ENCODE assay signal across 13 mouse cellular contexts in genomic region chr14:79262677-79263076, GRCm38 (mm10). TPM values are rescaled to one million over a fixed set of nuclear protein-coding genes. Genes with fewer than 3 reads are reported as not detected.
DNase-seq lines count a peak whose midpoint lies in the region.
"Had no signal": no experiment of that assay in that cellular context is flagged by ENCODE, and none has a peak within 500 bp of the region (broad histone marks: within the 10 kb centered on the region; RNA-seq: fewer than 3 reads in every experiment).

No protein-coding gene starts in this region.

- peak; percentile 53 for DNase-seq in adrenal gland, adult 8-10 months
- no peak for DNase-seq in adrenal gland, adult 18-20 months (ENCODE audit: low spot score in 2 of 2)
- peak; percentile 12 for DNase-seq in thymus, postnatal 4 days
- no peak for DNase-seq in thymus, postnatal 0 days (ENCODE audit: low spot score)
- peak; percentile 43 to 48 for DNase-seq in layer of hippocampus, adult 8-10 months (ENCODE audit: low spot score in 2 of 2)
- no peak for DNase-seq in testis, postnatal 14 days (ENCODE audit: low spot score)
- DNase-seq in heart, adult 18-20 months, result no peak
- DNase-seq in kidney, postnatal 14 days, result no peak
- DNase-seq: gastrocnemius, postnatal 10 days had no signal

RNA-seq across cellular contexts. Expression of gene Zfp957, which starts 15.5 kb away (rescaled TPM):
- total RNA-seq in adrenal gland, adult 8-10 months (2022), result under 1 TPM in 1 of 4 experiments, not detected in 3; 0.12 TPM
- not detected for total RNA-seq in adrenal gland, adult 18-20 months (2021)
- polyA plus RNA-seq in thymus, postnatal 0 days (2015; fragmentation: Nextera tagmentation; extraction: Ambion mirVana), result not detected in 2 replicates
- total RNA-seq in layer of hippocampus, adult 8-10 months (2022), result not detected
- total RNA-seq in heart, adult 18-20 months (2021), result not detected
- total RNA-seq: gastrocnemius, postnatal 10 days; left cerebral cortex, adult 8-10 months had no signal
- polyA plus RNA-seq: lung, postnatal 0 days; neural tube, embryonic 11.5 days; stomach, embryonic 14.5 days had no signal

RNA-seq across cellular contexts. Expression of gene Rgcc, which starts 38.8 kb away (rescaled TPM):
- 100 to 1,000 TPM in 3 of 4 experiments, 10 to 100 TPM in 1; 88.1 to 240 (median 162) TPM for total RNA-seq in adrenal gland, adult 8-10 months (2022)
- 100 to 1,000 TPM; 152 to 273 TPM for total RNA-seq in adrenal gland, adult 18-20 months (2021)
- polyA plus RNA-seq in thymus, postnatal 0 days (2015; fragmentation: Nextera tagmentation; extraction: Ambion mirVana), result 552 and 560 TPM in 2 replicates
- 10 to 100 TPM; 32.3 to 39.8 (median 33.4) TPM for total RNA-seq in layer of hippocampus, adult 8-10 months (2022)
- total RNA-seq in heart, adult 18-20 months (2021), result 100 to 1,000 TPM; 112 to 122 TPM

Comparison
In these comparisons a context has a peak if more than half of its experiments do, and no peak if none do; other contexts are left out.
1. DNase-seq: peak in adrenal gland, adult 8-10 months (single experiment), thymus, postnatal 4 days (single experiment) and layer of hippocampus, adult 8-10 months (2 of 2); none in adrenal gland, adult 18-20 months (0 of 2), thymus, postnatal 0 days (single experiment), testis, postnatal 14 days (single experiment), heart, adult 18-20 months (0 of 2) and kidney, postnatal 14 days (single experiment).